Mouse (Mus musculus) bone marrow, adult 2 months (tissue): Measurements from ENCODE around the gene Mroh7. TPM values are rescaled to one million over a fixed set of nuclear protein-coding genes. Genes with fewer than 3 reads are reported as not detected.

Source experiments
- H3K27ac ChIP-seq: fragments of 200-500 bp; 2 replicates; pipeline ENCODE4 v1.5.1; 2012; ENCODE audit warnings: low read depth, mild to moderate bottlenecking, control low read depth, inconsistent platforms, low read length; ENCODE audit not compliant: control insufficient read depth, poor library complexity, insufficient read depth
- H3K4me1 ChIP-seq: fragments of 200-500 bp; 2 replicates; pipeline ENCODE4 v1.6.1; 2011; ENCODE audit warnings: low read length; ENCODE audit not compliant: control insufficient read depth, insufficient read depth
- H3K4me3 ChIP-seq: fragments of 200-500 bp; replicated peaks from 2 replicates; pipeline ENCODE3; 2011; ENCODE audit warnings: mild to moderate bottlenecking, low read depth, low read length, control low read depth; ENCODE audit not compliant: control insufficient read depth
- CTCF ChIP-seq: fragments of 200-500 bp; IDR thresholded peaks from 2 replicates; pipeline ENCODE4 v1.5.1; 2011; ENCODE audit warnings: low read length, control low read depth; ENCODE audit not compliant: control insufficient read depth, insufficient read depth
- POLR2A ChIP-seq: fragments of 200-500 bp; IDR thresholded peaks from 2 replicates; pipeline ENCODE4 v1.6.1; 2011; ENCODE audit warnings: low read depth, mild to moderate bottlenecking, control low read depth, low read length, borderline replicate concordance; ENCODE audit not compliant: control insufficient read depth
- WGBS: fragments of 180-500 bp; shearing (Covaris S2); methylation state at CpG from one replicate; pipeline ENCODE4 v1.1.7; 2018; 5-methylcytosine and 5-hydroxymethylcytosine counted together
- polyA plus RNA-seq: library from polyadenylated mRNA; stranded (reverse); fragments of >200 nt; gene quantifications from 2 replicates; pipeline ENCODE4 v1.2.4, GENCODE M21; 2011; ENCODE audit warnings: low replicate concordance; ENCODE audit not compliant: missing spikeins, insufficient read depth, insufficient read length

Gene Mroh7
- polyA plus RNA-seq, 1 experiment: 4.6 TPM

- H3K4me1 ChIP-seq: no peaks in the 10 kb centered on the region
- WGBS: 91% methylated on average over 5 of the region's 5 CpGs
- H3K27ac ChIP-seq: no peak overlapping the region
- H3K4me3 ChIP-seq: no peak overlapping the region
- TF ChIP-seq CTCF: no peak
Observed at GRCm38 (mm10) chr4:106663956-106664470, 66.7 kb downstream of the Mroh7 start.

GRCm38 (mm10) chr4:106655681-106656080 lies 75.0 kb downstream of the Mroh7 start:
- WGBS: 85% methylated on average over 10 of the region's 10 CpGs
- TF ChIP-seq POLR2A (no peak), CTCF (no peak)
- Histone ChIP-seq H3K4me1 (peaks cover 1% of the 10 kb centered on the region; the same call in 1 of the 2 replicates), H3K27ac (no peak overlapping the region), H3K4me3 (no peak overlapping the region)

- H3K4me3 ChIP-seq: no peak overlapping the region
- TF ChIP-seq POLR2A: no peak
- no peak for TF ChIP-seq CTCF
- H3K27ac ChIP-seq: no peak overlapping the region
- peaks cover 1% of the 10 kb centered on the region; the same call in 1 of the 2 replicates for H3K4me1 ChIP-seq
- 93% methylated on average over 15 of the region's 15 CpGs for WGBS
Observed at GRCm38 (mm10) chr4:106653051-106653450, 77.7 kb downstream of the Mroh7 start.

- TF ChIP-seq POLR2A (no peak), CTCF (no peak)
- Histone ChIP-seq H3K4me3 (no peak overlapping the region), H3K4me1 (peaks cover 1% of the 10 kb centered on the region; the same call in 1 of the 2 replicates), H3K27ac (no peak overlapping the region)
- 63% methylated on average over 3 of the region's 3 CpGs for WGBS
Observed at GRCm38 (mm10) chr4:106652546-106652945, 78.2 kb downstream of the Mroh7 start.

GRCm38 (mm10) chr4:106650833-106651527 lies 79.7 kb downstream of the Mroh7 start, which contains the start of gene Pars2:
TSS of gene Pars2 (plus strand) at chr4:106651069.
- WGBS: 3% methylated on average over 40 of the region's 40 CpGs
- no peak for TF ChIP-seq CTCF
- peak; percentile 79; the same call in 1 of the 2 replicates for TF ChIP-seq POLR2A
- no peak within 1 kb of the TSS for H3K27ac ChIP-seq

GRCm38 (mm10) chr4:106647137-106647536 lies 83.6 kb downstream of the Mroh7 start:
- 83% methylated on average over 6 of the region's 6 CpGs for WGBS
- Histone ChIP-seq H3K4me3 (no peak overlapping the region), H3K27ac (no peak overlapping the region), H3K4me1 (peaks cover 1% of the 10 kb centered on the region; the same call in 1 of the 2 replicates)
- TF ChIP-seq POLR2A (no peak), CTCF (no peak)

More at GRCm38 (mm10) chr4:106650833-106651527, 79.7 kb downstream of the Mroh7 start, which contains the start of gene Pars2:
- Histone ChIP-seq H3K4me3 (peak within 1 kb of the TSS; percentile 100), H3K4me1 (peaks cover 1% of the 10 kb centered on the region; the same call in 1 of the 2 replicates)

- no peaks in the 10 kb centered on the region for H3K4me1 ChIP-seq
- 69% methylated on average over 5 of the region's 5 CpGs for WGBS
- TF ChIP-seq POLR2A (no peak), CTCF (no peak)
- H3K27ac ChIP-seq: no peak overlapping the region
- no peak overlapping the region for H3K4me3 ChIP-seq
Observed at GRCm38 (mm10) chr4:106645797-106646196, 84.9 kb downstream of the Mroh7 start.

- Histone ChIP-seq H3K27ac (no peak overlapping the region), H3K4me1 (no peaks in the 10 kb centered on the region), H3K4me3 (no peak overlapping the region)
- TF ChIP-seq POLR2A (no peak), CTCF (no peak)
- 76% methylated on average over 6 of the region's 6 CpGs for WGBS
Observed at GRCm38 (mm10) chr4:106644218-106644610, 86.5 kb downstream of the Mroh7 start.
